Mouse (Mus musculus) brain, embryonic 14.5 days (tissue): ENCODE measurements around the gene Dnajb2.

Experiments used
- CTCF ChIP-seq: fragments of 200-500 bp; IDR thresholded peaks from 2 replicates; pipeline ENCODE4 v1.5.1; 2012; ENCODE audit warnings: inconsistent platforms, mild to moderate bottlenecking, moderate library complexity, borderline replicate concordance; ENCODE audit not compliant: insufficient read depth, insufficient read length; ENCODE audit errors: extremely low read depth
- POLR2A ChIP-seq: fragments of 200-500 bp; IDR thresholded peaks from 2 replicates; pipeline ENCODE4 v1.6.1; 2012; ENCODE audit warnings: mild to moderate bottlenecking, inconsistent platforms, borderline replicate concordance; ENCODE audit not compliant: poor library complexity, insufficient read depth, insufficient read length, severe bottlenecking; ENCODE audit errors: extremely low read depth

GRCm38 (mm10) chr1:75217893-75218226 is 18.3 kb upstream of the Dnajb2 start:
- TF ChIP-seq CTCF (no peak), POLR2A (no peak)
